Mouse (Mus musculus) thymus, postnatal 36 days (tissue): ENCODE measurements around the gene Tmc6.
A peak's percentile ranks its signal among the peaks of the same experiment; 100 is the strongest.

Experiments
- DNase-seq, 2 experiments: peaks; one replicate each; pipeline ENCODE4 v3.0.0; 2022; ENCODE audit warnings: mixed read lengths in 2 of 2

Tmc6 gene

DNA sequence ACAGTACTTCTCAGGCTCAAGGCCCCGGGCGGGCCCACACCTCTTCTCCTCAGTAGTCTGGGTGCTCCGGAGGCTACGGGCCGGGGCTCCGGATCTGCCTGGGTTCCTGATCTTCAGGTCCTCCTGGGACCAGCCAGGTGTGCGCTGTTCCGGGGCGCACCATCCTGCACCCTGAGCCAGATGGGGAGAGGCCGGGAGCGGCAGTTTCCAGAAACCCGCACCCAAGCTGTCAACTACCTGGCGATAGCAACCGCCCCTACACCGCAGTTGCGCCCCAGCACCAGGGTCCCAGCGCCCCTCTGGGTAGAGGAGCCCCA is 1.8 kb downstream of the Tmc6 start:
- no peak for DNase-seq

DNA sequence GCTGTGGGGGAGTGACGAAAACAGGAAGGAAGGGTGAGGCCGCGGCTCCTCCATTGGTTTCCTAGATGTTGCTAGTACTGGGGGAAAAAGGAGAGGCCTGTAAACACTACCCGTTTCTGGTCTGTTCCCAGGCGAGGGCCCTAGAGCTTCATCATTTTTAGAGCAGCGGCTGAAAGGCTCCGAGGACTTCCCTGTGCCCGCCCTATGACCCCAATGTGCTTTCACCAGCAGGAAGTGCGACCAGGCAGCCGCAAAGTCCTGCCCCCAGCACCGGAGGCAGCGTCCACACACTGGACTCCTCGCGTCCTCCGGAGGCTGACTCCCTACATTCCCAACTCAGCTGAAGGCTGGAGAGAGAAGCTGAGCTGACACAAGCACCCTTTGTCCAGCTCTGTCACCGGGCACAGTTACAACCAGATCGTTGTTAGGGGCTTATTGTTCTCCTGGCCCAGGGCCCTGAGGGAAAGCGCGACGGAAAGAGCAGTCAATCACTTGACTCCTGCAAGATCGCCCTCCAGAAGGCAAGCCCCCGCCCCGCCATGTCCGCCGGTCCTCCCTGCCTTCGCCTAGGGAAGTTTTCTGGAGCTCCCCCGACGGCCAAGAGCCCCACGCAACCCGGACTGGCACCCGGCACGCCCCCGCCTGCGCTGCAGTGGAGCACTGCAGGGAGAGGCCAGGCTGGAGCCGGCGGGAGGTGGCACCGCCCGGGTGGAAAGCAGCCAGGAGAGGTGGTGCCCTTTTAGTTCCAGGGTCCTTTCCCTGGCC is 2.4 kb downstream of the Tmc6 start:
- DNase-seq = peak; percentile 55 to 69

DNA sequence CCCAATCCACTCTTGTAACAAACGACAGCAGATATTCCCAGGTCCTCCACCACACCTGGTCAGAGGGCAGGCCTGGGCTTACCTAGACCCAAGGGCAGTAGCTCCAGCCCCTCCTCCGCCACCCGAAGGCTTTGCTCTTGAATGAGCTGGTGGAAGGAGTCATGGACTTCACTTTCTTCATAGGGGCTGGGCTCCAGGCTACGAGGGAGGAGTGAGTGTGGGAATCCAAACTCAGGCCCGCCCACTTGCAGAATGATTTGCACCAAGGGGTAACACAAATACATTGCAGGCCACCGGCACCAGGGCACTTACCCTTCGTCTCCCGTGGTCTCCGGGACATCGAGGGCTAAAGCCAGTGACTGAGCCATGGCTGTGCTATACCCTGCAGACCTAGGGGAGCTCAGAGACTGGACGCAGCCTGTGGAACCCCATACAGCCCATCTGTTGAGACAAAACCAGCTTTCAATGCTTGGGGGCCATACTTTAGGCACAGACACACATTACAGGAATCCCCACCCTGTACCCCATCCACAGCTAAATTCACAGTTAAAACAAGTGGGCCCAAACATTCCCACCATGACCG is 3.1 kb downstream of the Tmc6 start:
- peak in 1 of 2 experiments; percentile 50 for DNase-seq

DNA sequence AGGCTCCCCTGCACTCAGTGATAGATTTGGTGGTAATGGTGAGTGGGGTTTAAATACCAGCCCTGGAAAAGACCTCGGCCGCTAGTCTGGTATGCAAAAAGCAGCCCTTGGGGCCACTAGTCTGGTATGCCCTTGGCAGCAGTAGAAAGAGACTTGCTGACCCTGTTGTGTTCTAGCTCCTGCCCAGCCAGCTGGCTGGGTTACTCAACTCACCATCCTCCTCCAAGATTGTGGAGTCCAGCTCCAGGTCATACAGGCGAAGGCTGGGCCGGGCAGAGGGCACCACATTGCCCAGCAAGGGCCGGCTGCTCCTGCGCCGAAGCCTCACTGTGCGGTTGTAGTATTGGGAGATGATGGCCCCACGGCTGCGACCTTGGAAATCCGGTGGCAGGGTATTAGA is 4.0 kb downstream of the Tmc6 start:
- DNase-seq = no peak

DNA sequence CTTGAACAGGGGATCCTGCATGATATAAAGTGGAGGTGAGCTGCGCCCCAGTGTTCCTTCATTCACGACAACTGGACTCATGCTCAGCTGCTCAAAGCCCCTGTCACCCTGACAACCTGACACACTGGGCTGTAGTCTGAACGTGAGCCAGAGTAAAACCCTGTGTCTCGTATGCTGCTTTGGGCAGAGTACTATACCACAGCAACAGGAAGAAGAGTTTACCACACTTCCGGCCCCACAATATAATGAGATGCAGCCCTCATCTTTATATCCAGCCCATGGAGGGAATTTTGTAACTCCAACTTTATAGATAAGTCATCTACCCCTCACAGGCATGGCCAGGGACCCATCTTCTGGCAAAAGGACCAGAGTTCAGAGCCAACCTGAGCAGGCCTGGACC is 4.9 kb downstream of the Tmc6 start:
- peak in 1 of 2 experiments; percentile 47 for DNase-seq

DNA sequence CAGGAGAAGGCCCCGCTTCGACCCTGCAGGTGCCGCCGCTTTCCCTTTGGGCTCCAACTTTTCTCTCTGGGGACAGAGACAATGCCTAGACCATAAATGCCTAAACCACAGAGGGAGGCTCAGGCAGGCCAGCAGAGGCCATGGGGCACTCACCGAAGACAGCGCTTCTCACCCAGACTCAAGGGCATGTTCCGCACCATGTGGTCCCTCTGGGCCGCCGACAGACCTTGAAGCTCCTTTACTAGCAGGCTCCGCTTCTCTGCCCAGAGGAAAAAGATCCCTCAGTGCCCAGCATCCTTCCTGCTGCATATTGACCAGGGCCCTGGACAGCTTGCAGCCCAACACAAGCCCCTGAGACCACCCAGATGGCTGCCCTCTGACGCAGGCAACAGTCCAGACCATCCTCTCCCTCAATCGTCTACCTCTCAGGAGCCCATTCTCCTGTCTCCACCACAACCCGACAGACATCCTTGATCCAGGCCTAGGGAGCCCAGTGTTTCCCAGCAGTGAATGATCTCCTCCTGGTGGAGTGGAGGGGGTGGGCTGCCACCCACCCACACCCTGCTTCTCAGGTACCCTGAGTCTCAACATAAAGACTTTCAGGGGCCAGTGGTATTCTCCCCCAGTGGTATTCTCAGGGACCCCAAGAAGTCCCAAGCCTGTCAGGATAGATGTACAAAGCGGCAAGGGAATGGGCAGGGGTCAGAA is 5.8 kb downstream of the Tmc6 start:
- no peak for DNase-seq

- DNase-seq = no peak
Measured at GRCm38 (mm10) chr11:117775540-117775939, 6.5 kb downstream of the Tmc6 start.

DNA sequence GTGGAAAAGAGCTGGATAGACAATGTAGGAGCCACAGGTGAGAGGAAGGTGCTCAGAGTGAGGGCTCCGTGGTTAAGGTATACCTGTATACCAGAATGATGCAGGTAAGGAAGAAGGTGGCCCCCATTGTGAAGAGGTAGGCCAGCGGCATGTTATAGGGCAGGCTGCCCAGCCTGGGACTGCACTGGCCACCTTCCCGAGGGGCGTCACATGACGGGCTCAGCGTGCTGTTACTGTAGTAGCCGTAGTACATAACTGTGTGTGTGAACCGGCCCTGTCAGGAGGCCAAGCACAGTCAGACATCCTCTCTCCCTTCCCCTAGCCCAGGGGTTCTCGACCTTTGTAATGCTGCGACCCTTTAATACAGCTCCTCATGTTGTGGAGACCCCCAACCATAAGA is 7.1 kb downstream of the Tmc6 start:
- DNase-seq = no peak

GRCm38 (mm10) chr11:117772352-117772751 is 9.6 kb downstream of the Tmc6 start:
- DNase-seq = no peak

- no peak for DNase-seq
Measured at GRCm38 (mm10) chr11:117770407-117770806, 11.6 kb downstream of the Tmc6 start.

GRCm38 (mm10) chr11:117769683-117770047 is 12.3 kb downstream of the Tmc6 start:
- no peak for DNase-seq

DNA sequence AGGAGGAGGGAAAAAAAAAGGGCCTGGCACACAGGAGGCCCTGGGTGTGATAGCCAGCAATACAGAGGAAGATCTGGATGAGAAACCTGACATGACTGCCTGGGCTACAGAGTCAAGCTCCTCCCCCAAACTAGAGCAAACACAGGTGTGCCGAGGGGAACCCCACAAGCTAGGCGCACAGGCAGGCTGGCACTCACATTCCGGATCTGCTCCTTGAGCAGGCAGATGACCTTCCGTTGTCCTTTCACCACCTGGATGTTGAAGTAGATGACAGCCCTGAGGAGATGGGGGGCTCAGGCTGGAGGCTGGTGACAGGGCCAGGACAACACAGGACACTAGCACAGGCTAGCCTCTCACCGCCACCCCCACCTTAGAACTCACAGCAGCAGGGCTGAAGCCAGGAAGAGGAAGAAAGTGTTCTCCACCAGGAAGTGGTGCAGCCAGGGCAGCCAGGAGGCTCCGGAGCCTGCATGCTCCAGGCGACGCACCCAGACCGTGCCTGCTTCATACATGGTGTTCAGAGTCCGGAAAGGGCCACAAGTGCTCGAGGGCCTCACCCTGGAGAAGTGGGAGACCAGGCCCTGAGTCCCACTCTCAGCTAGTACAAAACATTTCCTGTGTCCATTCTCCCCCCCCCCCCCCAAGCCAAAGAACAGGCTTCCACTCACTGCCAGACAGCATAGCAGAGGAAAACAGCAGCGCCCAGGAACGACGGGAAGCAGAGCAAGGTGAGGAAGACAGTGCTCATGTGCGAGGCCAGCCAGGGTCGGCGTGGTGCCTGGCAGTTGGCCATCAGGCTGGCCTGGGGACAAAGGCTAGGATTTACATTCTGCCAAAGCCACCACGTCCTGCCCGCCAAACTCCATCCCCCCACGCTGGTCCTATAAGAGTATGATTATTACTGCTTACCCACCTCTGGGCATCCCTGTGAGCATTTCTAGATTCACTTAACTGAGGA is 13.0 kb downstream of the Tmc6 start:
- no peak for DNase-seq

GRCm38 (mm10) chr11:117766275-117766674 is 15.7 kb downstream of the Tmc6 start:
- no peak for DNase-seq

GRCm38 (mm10) chr11:117765361-117765760 is 16.6 kb downstream of the Tmc6 start:
- no peak for DNase-seq

DNA sequence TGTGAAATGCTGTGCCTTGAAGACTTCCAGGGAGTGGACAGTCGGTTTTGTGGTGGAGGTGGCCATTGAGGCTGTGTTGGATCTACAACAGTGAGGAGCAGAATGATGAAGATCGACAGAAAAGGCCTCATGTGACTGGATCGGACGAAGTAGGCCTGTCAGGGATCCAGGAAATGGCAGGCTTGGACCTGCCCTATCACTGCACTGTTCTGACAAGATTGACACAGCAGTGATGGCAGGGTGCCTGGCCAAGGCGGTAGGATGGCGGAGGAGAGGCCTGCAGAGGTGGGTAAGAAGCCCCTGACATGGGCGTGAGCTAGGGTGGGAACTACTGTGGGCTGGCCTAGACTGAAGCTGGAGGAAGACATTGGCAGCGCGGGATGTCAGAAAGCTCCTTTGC is 17.7 kb downstream of the Tmc6 start:
- DNase-seq = no peak

DNA sequence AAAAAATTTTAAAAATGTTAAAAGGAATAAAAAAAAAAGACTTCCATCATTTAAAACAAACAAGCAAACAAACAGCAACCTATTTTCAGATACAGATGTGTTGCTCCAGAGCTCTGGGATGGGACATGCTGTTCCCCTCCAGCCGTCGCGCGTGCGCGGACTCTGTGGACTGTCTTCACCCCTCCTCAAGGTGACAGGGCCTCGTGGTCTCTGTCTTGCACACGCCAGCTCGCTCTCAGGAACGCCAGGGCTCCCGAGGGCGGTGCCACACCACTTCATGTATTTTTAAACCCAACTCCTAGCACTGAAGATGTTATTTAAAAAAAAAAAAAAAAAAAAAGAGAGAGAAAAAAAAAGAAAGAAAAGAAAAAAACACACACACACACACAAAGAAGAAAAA is 19.8 kb downstream of the Tmc6 start:
- peak in 1 of 2 experiments; percentile 26 for DNase-seq

GRCm38 (mm10) chr11:117761801-117762200 is 20.2 kb downstream of the Tmc6 start:
- DNase-seq = no peak

GRCm38 (mm10) chr11:117760374-117761119 is 21.5 kb downstream of the Tmc6 start:
- DNase-seq = no peak

DNA sequence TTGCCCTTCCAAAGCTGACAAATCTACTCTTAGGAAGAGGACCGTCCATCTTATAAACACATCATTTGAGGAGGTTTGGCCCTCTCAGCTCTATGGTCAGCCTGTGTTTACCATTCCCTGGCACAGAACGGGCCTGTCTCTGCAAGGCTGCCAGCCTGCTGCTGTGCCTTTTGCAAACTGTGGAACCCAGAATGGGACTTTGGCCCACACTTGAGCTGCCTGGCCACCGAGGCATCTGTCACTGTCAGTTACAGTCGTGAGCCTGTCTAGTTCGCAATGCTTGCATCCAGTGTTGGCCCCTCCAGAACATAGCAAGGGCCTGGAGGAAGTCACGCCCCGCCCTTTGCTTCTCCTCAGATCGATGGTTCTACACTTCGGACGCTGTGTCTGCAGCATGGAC is 22.7 kb downstream of the Tmc6 start:
- DNase-seq = no peak

DNA sequence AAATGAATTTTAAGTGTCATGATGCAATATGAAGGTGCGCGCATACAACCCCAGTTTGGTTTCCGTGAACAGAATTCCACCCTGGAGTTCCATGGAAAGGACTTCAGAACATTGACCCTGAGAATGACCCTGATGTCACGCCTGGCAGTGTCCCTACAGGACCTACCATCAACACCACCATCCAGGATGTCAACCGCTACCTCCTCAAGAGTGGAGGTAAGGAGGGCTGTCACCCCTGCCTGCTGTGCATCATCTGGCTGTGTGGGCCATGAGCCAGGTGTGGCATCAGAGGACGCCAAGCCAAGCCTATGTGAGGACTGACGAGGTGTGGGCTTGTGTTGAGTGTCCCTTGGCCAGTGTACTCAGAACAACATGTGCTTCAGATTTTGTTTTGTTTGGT is 26.1 kb downstream of the Tmc6 start:
- no peak for DNase-seq

GRCm38 (mm10) chr11:117751544-117751943 is 30.5 kb downstream of the Tmc6 start:
- DNase-seq = no peak

DNA sequence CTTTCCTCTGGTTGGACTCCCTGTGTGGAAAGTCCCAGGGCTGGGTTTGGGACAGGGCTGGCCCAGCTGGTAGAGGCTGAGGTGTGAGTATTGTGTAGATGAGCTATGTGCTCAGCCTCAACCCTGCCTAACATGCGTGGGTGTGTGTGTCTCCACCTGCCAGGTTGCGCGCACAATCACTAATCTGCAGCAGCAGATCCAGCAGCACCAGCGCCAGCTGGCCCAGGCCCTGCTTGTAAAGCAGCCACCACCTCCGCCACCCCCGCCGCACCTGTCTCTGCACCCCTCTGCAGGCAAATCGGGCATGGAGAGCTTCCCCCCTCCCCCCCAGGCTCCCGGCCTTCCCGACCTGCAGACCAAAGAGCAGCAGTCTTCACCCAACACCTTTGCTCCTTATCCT is 32.6 kb downstream of the Tmc6 start:
- DNase-seq = no peak
